Mouse (Mus musculus): ENCODE data around the gene N4bp2.

GRCm38 (mm10) chr5:65794202-65794601, 30.9 kb downstream of the N4bp2 start:
- no peak for TF ChIP-seq CTCF (IDR thresholded peaks at IDR 0.05; ENCODE audit: control insufficient read depth, insufficient read depth, insufficient replicate concordance, low read depth, low read length)
- TF ChIP-seq POLR2A (IDR thresholded peaks at IDR 0.05; ENCODE audit: control insufficient read depth, low read depth, low read length): no peak

Measured in testis, adult 2 months (tissue).